Mouse (Mus musculus) liver, adult 2 months (tissue): ENCODE measurements at regions not wholly inside any gene's neighbourhood (a gene's known extent, or its start where the extent isn't known, plus 50 kb on each side); places are given as distances from the start of the nearest gene placed in this dataset.

ENCODE experiments used
- CTCF ChIP-seq: fragments of 200-500 bp; IDR thresholded peaks from 2 replicates; pipeline ENCODE4 v1.5.1; 2011; ENCODE audit warnings: low read depth, low read length, control low read depth
- POLR2A ChIP-seq: fragments of 200-500 bp; IDR thresholded peaks from 2 replicates; pipeline ENCODE4 v1.6.1; 2011; ENCODE audit warnings: low read length, control low read depth; ENCODE audit not compliant: insufficient read depth; ENCODE audit errors: extremely low read depth

- TF ChIP-seq CTCF (no peak), POLR2A (no peak)
Observed at GRCm38 (mm10) chr2:115371072-115371471, 210.4 kb upstream of the BC052040 start.
